Mouse (Mus musculus) heart, embryonic 14.5 days (tissue): ENCODE data around the gene Tmem164. TPM values are rescaled to one million over a fixed set of nuclear protein-coding genes. Genes with fewer than 3 reads are reported as not detected.

Source experiments
- ATAC-seq: fragments of 200-750 bp; cut with Nextera tagmentation; 2 replicates; pipeline ENCODE4 v1.8.0; 2017; ENCODE audit warnings: low read depth, moderate TSS enrichment; ENCODE audit not compliant: insufficient number of reproducible peaks, insufficient read depth, low FRiP score
- H3K27ac ChIP-seq, 2 experiments: fragments of 200-500 bp in 1 of 2; fragments of 300-500 bp in 1 of 2; sonication (generic) in 1 of 2; replicated peaks in 1 of 2; 2 replicates each; pipeline ENCODE4 v1.5.1; 2012 to 2014; ENCODE audit warnings: low read depth in 2 of 2, low read length in 2 of 2, control low read depth in 1 of 2, mild to moderate bottlenecking in 1 of 2, mixed read lengths in 1 of 2; ENCODE audit not compliant: control insufficient read depth in 1 of 2, insufficient read depth in 1 of 2
- H3K27me3 ChIP-seq: fragments of 300-500 bp; sonication (generic); 2 replicates; pipeline ENCODE4 v1.6.1; 2014; ENCODE audit warnings: mild to moderate bottlenecking, low read length, control low read depth; ENCODE audit not compliant: control insufficient read depth, insufficient read depth
- H3K36me3 ChIP-seq: fragments of 300-500 bp; sonication (generic); 2 replicates; pipeline ENCODE4 v1.6.1; 2014; ENCODE audit warnings: mild to moderate bottlenecking, control low read depth, low read length, mixed read lengths; ENCODE audit not compliant: control insufficient read depth, insufficient read depth
- H3K4me1 ChIP-seq, 2 experiments: fragments of 200-500 bp in 1 of 2; fragments of 300-500 bp in 1 of 2; sonication (generic) in 1 of 2; 2 replicates each; pipeline ENCODE4 v1.6.1; 2012 to 2014; ENCODE audit warnings: low read length in 2 of 2, control low read depth in 1 of 2, mixed read lengths in 1 of 2; ENCODE audit not compliant: control insufficient read depth in 2 of 2, insufficient read depth in 2 of 2
- H3K4me2 ChIP-seq: fragments of 300-500 bp; sonication (generic); 2 replicates; pipeline ENCODE4 v1.6.1; 2014; ENCODE audit warnings: mild to moderate bottlenecking, low read length
- H3K4me3 ChIP-seq, 2 experiments: fragments of 200-500 bp in 1 of 2; fragments of 300-500 bp in 1 of 2; sonication (generic) in 1 of 2; 2 replicates each; pipeline ENCODE4 v1.5.1; 2012 to 2014; ENCODE audit warnings: low read length in 2 of 2, mild to moderate bottlenecking in 2 of 2, control low read depth in 1 of 2, low read depth in 1 of 2, moderate library complexity in 1 of 2; ENCODE audit not compliant: control insufficient read depth in 1 of 2, insufficient read depth in 1 of 2
- H3K9ac ChIP-seq: fragments of 300-500 bp; sonication (generic); 2 replicates; pipeline ENCODE4 v1.6.1; 2014; ENCODE audit warnings: mild to moderate bottlenecking, low read length
- H3K9me3 ChIP-seq: fragments of 300-500 bp; sonication (generic); 2 replicates; pipeline ENCODE4 v1.6.1; 2016; ENCODE audit warnings: low read length, control low read depth; ENCODE audit not compliant: control insufficient read depth
- WGBS: fragments of 180-500 bp; shearing (Covaris S2); extraction: QIAGEN DNeasy Blood & Tissue Kit; methylation state at CpG from one replicate; pipeline ENCODE4 v1.1.7; 2014; 5-methylcytosine and 5-hydroxymethylcytosine counted together
- polyA plus RNA-seq: library from polyadenylated mRNA; unstranded; fragments of >200 nt; fragmentation: Nextera tagmentation; extraction: Ambion mirVana; gene quantifications from 2 replicates; pipeline ENCODE4 v1.2.1, GENCODE M21; 2014

Gene Tmem164
- polyA plus RNA-seq, 1 experiment from 2014 or later = 34.8 TPM

DNA sequence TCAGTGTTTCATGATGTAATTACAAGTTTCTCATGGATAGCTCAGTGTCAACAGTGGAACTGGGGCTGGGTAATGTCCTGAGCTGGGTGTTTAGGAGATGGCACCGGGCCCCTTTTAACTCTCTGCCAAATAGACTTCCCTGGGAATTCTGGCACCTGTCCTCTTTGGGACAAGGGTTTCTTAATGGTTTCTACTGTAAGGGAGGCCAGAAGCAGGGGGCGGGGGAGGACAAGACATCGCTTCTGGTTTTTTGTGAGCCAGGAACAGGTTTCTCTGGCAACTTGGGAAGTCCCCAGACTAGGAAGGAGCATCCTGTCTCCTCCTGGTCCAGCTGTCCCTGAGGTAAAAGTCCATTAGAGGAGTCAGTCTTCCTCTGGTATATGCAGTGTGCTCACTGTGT, 156.1 kb downstream of the Tmem164 start:
- 72% methylated on average over 3 of the region's 3 CpGs for WGBS
- H3K36me3 ChIP-seq = peaks cover 34% of the 10 kb centered on the region; the same call in 1 of the 2 replicates
- H3K9ac ChIP-seq = no peak overlapping the region
- no peaks in the 10 kb centered on the region for H3K9me3 ChIP-seq
- H3K27ac ChIP-seq = no peak overlapping the region
- ATAC-seq = no peak
- no peaks in the 10 kb centered on the region for H3K27me3 ChIP-seq
- H3K4me2 ChIP-seq = no peak overlapping the region
- peaks cover 26 to 29% of the 10 kb centered on the region in 2 experiments for H3K4me1 ChIP-seq
- H3K4me3 ChIP-seq = no peak overlapping the region

DNA sequence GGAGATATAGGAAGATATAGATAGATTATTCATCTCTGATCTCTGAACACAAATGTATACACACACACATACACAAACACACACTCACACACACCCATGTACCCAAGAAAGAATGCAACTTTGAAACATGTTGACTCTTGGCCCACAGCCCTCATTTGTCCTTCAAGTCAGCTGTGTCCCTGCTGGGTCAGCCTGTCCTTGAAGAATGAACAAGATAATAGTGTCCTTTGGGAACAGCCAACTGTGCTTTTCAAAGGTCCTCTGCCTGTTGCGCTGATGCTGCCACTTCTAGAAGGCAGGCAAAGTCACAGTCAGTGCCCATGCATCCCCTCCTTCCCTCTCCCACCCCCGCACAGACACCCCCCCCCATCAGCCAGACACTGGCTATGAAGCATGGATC, 157.6 kb downstream of the Tmem164 start:
- Histone ChIP-seq H3K4me1 (peaks cover 13 to 15% of the 10 kb centered on the region in 2 experiments), H3K27me3 (no peaks in the 10 kb centered on the region), H3K9me3 (no peaks in the 10 kb centered on the region), H3K27ac (0 out of 4 replicates have a peak overlapping the region, but pooled peaks of 1 of the 2 experiments have one; percentile 17), H3K36me3 (peaks cover 34% of the 10 kb centered on the region; the same call in 1 of the 2 replicates), H3K9ac (no peak overlapping the region), H3K4me2 (no peak overlapping the region), H3K4me3 (no peak overlapping the region)
- ATAC-seq = no peak
- 78% methylated on average over 2 of the region's 2 CpGs for WGBS

DNA sequence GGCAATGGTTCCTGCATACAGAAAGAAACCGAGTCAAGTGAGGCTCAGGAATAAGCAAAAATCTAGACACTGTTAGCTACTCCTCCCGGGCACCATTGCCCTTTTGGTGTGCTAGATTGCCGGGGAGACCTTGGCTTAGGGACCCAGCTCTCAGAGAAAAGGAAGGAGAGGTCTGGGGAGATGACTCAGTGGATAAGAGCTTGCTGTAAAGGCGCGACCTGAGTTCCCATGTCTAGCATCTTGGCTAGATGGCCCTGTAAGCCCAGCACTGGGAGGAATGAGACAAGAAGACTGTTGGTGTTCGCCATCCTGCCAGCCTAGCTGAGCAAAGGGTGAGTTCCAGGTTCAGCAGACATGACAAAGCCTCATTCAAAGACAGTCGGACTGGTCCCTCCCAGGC, 158.2 kb downstream of the Tmem164 start:
- 0 out of 4 replicates have a peak overlapping the region, but pooled peaks of 1 of the 2 experiments have one; percentile 17 for H3K27ac ChIP-seq
- no peak for ATAC-seq
- no peaks in the 10 kb centered on the region for H3K27me3 ChIP-seq
- H3K4me1 ChIP-seq = peaks cover 10% of the 10 kb centered on the region in 2 experiments
- H3K9me3 ChIP-seq = no peaks in the 10 kb centered on the region
- peaks cover 29% of the 10 kb centered on the region; the same call in 1 of the 2 replicates for H3K36me3 ChIP-seq
- H3K4me3 ChIP-seq = no peak overlapping the region
- no peak overlapping the region for H3K4me2 ChIP-seq
- 73% methylated on average over 7 of the region's 7 CpGs for WGBS
- no peak overlapping the region for H3K9ac ChIP-seq

DNA sequence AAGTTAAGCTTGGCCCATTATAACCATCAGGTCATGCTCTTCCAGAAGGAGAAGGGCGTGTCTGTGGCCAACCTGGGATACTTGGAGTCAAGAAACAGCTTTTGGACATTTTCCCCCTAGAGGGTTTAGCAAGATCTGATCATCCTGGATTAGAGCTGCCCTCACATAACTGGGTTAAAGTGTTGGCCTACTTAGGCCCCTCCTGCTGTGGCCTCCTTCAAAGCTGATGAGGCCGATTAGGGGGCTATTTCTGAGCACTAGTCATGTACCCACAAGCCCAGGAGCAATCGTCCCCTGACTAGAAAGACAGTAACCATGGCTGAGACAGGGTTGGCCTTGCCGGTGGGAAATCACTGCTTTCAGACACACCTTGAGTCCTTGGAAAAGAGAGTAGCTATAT, 160.7 kb downstream of the Tmem164 start:
- H3K9ac ChIP-seq = no peak overlapping the region
- no peak overlapping the region for H3K4me3 ChIP-seq
- H3K27ac ChIP-seq = 0 out of 4 replicates have a peak overlapping the region, but pooled peaks of 1 of the 2 experiments have one; percentile 6
- no peaks in the 10 kb centered on the region for H3K27me3 ChIP-seq
- 67% methylated on average over 4 of the region's 4 CpGs for WGBS
- no peaks in the 10 kb centered on the region for H3K9me3 ChIP-seq
- no peak overlapping the region for H3K4me2 ChIP-seq
- H3K36me3 ChIP-seq = peaks cover 6% of the 10 kb centered on the region; the same call in 1 of the 2 replicates
- H3K4me1 ChIP-seq = peaks cover 4 to 6% of the 10 kb centered on the region in 2 experiments; a peak in 2 of 4 replicates
- no peak for ATAC-seq

DNA sequence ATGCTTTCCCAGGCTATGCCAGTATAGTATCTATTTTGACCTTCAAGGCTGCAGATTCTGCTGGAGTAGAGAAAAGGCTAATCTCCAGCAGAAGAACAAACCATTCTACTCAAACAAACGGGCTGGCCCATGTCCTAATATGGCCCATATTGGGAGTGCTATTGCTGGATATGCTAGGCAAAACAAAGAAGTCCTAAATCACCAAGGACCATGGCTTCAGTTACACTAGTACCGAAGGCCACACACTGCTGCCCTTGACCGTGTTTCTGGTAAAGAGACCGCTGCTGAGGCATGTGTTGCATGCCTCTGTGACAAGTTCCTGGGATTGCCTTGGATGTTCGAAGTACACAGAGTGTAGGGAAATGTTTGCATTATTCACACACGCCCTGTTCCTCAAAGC, 165.1 kb downstream of the Tmem164 start:
- no peaks in the 10 kb centered on the region for H3K9me3 ChIP-seq
- WGBS = 70% methylated on average over 6 of the region's 6 CpGs
- H3K36me3 ChIP-seq = peaks cover 6% of the 10 kb centered on the region; the same call in 1 of the 2 replicates
- H3K9ac ChIP-seq = no peak overlapping the region
- no peak overlapping the region for H3K4me3 ChIP-seq
- no peaks in the 10 kb centered on the region for H3K27me3 ChIP-seq
- no peak overlapping the region for H3K4me2 ChIP-seq
- H3K4me1 ChIP-seq = peaks cover 4 to 7% of the 10 kb centered on the region in 2 experiments; a peak in 3 of 4 replicates
- no peak for ATAC-seq
- no peak overlapping the region for H3K27ac ChIP-seq

DNA sequence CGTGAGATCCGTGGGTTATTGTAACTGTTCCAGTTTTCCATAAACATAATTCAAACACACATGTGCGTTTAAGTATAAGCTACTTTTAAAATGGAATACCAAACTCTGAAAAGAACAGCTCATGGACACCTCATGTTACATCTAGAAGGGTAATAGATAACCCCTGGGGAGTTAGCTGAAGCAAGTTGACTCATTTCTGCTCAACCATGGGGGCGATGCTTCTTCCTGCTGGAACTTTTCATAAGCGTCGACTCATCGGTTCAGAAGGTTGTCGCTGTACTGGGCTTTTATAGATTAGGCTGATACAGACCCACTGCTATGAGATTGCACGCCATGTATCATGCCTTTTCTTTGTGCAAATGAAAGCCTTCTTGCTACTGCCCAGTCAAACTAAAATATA, 166.8 kb downstream of the Tmem164 start:
- H3K4me1 ChIP-seq = peaks cover 2 to 7% of the 10 kb centered on the region in 2 experiments; a peak in 3 of 4 replicates
- H3K27me3 ChIP-seq = no peaks in the 10 kb centered on the region
- 85% methylated on average over 9 of the region's 9 CpGs for WGBS
- H3K27ac ChIP-seq = no peak overlapping the region
- H3K9me3 ChIP-seq = no peaks in the 10 kb centered on the region
- no peak for ATAC-seq
- H3K9ac ChIP-seq = no peak overlapping the region
- H3K4me3 ChIP-seq = no peak overlapping the region
- H3K36me3 ChIP-seq = no peaks in the 10 kb centered on the region
- no peak overlapping the region for H3K4me2 ChIP-seq

DNA sequence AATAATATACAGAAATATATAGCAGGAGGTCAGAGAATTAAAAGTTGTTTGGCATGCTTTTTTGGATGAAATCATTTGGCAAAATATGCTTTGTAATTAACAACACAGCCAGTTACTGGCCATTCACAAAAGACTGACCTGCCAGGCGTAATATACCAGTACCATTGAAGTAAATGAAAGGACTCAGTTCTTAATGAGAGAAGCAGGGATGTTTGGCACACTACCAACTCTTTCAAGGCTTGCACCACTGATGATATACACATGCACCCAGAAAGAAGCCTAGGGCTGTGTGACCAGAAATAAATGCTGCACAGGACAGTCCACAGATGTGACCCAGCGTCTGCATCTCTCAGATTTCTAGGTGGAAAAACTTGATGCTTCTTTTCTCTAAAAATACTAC, 188.6 kb downstream of the Tmem164 start:
- Histone ChIP-seq H3K9me3 (no peaks in the 10 kb centered on the region), H3K36me3 (no peaks in the 10 kb centered on the region), H3K4me1 (no peaks in the 10 kb centered on the region), H3K27me3 (no peaks in the 10 kb centered on the region), H3K9ac (no peak overlapping the region), H3K27ac (no peak overlapping the region), H3K4me3 (no peak overlapping the region), H3K4me2 (no peak overlapping the region)
- ATAC-seq = no peak
- 49% methylated on average over 2 of the region's 2 CpGs for WGBS

DNA sequence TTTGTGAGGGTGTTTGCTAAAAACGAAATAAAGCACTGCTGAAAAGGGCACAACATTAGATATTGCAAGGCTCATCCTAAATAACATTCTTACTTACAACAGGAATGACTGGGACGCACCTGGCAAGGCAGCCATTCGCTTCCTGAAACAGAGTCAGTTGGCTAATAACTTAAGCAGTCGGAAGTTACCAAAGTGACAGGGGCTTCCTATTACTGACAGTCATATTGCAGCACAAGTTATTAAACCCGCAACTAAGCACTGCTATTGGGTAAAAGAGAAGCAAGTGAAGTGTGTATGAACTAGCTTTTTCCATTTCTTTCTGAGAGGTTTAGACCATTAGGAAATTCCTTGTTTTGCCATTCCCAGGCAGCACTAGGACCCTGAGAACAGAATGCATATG, 201.0 kb downstream of the Tmem164 start:
- ATAC-seq = no peak
- Histone ChIP-seq H3K36me3 (no peaks in the 10 kb centered on the region), H3K9ac (no peak overlapping the region), H3K4me1 (no peaks in the 10 kb centered on the region), H3K27me3 (no peaks in the 10 kb centered on the region), H3K4me3 (no peak overlapping the region), H3K9me3 (no peaks in the 10 kb centered on the region), H3K27ac (no peak overlapping the region), H3K4me2 (no peak overlapping the region)
- WGBS = 77% methylated on average over 5 of the region's 5 CpGs
